Comparison of ENCODE assay signal across 7 mouse cellular contexts in genomic region chr2:144369020-144369421, GRCm38 (mm10). TPM values are rescaled to one million over a fixed set of nuclear protein-coding genes. Genes with fewer than 3 reads are reported as not detected.
DNase-seq lines count a peak whose midpoint lies in the region; ATAC-seq and TF ChIP-seq lines count a peak whose summit lies in the region.

No protein-coding gene starts in this region.

- no peak for TF ChIP-seq CTCF in Patski (IDR thresholded peaks at IDR 0.05)

- H3K4me1 ChIP-seq in lung, embryonic 15.5 days, result peaks cover 10% of the 10 kb centered on the region
- H3K4me1 ChIP-seq in embryonic facial prominence, embryonic 11.5 days (ENCODE audit: control insufficient read depth, insufficient read depth, low read length), result no peaks in the 10 kb centered on the region
- H3K4me1 ChIP-seq in hindbrain, embryonic 15.5 days (replicated peaks), result peaks cover 19% of the 10 kb centered on the region
- H3K4me1 ChIP-seq in midbrain, embryonic 14.5 days (ENCODE audit: control insufficient read depth, insufficient read depth, low read length), result peaks cover 9% of the 10 kb centered on the region; the same call in 1 of the 2 replicates

- under 1% methylated on average over 35 of the region's 43 CpGs for WGBS in lung, embryonic 15.5 days
- under 1% methylated on average over 40 of the region's 43 CpGs for WGBS in embryonic facial prominence, embryonic 11.5 days
- WGBS in hindbrain, embryonic 15.5 days, result 0% methylated on average over 21 of the region's 43 CpGs
- under 1% methylated on average over 39 of the region's 43 CpGs for WGBS in midbrain, embryonic 14.5 days

- in situ Hi-C loops in Patski (cut with MboI; ENCODE audit: low pct_unique_long_range_greater_than_20kb), result no loop called here

- POLR2A ChIA-PET in Patski (lab: Charles Lee), result no interaction called here

- H3K4me3 ChIP-seq in lung, embryonic 15.5 days, result peak overlapping the region; percentile 71
- peak overlapping the region; percentile 85 for H3K4me3 ChIP-seq in embryonic facial prominence, embryonic 11.5 days (ENCODE audit: low read depth, low read length)
- H3K4me3 ChIP-seq in hindbrain, embryonic 15.5 days, result peak overlapping the region; percentile 95
- H3K4me3 ChIP-seq in midbrain, embryonic 14.5 days (replicated peaks; ENCODE audit: low read depth, low read length), result peak overlapping the region; percentile 93

- peak overlapping the region; percentile 59 for H3K4me2 ChIP-seq in lung, embryonic 15.5 days
- H3K4me2 ChIP-seq in embryonic facial prominence, embryonic 11.5 days (ENCODE audit: low read depth, low read length), result peak overlapping the region; percentile 48
- peak overlapping the region; percentile 82 for H3K4me2 ChIP-seq in hindbrain, embryonic 15.5 days
- H3K4me2 ChIP-seq in midbrain, embryonic 14.5 days (ENCODE audit: low read length), result peak overlapping the region; percentile 62

- ATAC-seq in lung, embryonic 15.5 days (ENCODE audit: borderline replicate concordance, extremely low read depth, low FRiP score, low TSS enrichment), result peak; percentile 92
- ATAC-seq in Patski, result peak; percentile 70
- ATAC-seq in embryonic facial prominence, embryonic 11.5 days (replicated peaks; ENCODE audit: insufficient number of reproducible peaks, low FRiP score, low TSS enrichment, low read depth), result peak; percentile 89
- peak; percentile 89 for ATAC-seq in hindbrain, embryonic 15.5 days (ENCODE audit: low FRiP score, low read depth)
- ATAC-seq in midbrain, embryonic 14.5 days (ENCODE audit: low FRiP score, low TSS enrichment), result peak; percentile 91

- CTCF ChIA-PET in Patski (lab: Charles Lee), result interaction anchor here (1.0 to 1.5 kb wide), 2 partner anchors 11 to 19 kb away, joined by 3 read pairs; no protein-coding TSS in a partner anchor

- H3K9ac ChIP-seq in lung, embryonic 15.5 days, result peak overlapping the region; percentile 82
- peak overlapping the region; percentile 91 for H3K9ac ChIP-seq in embryonic facial prominence, embryonic 11.5 days (replicated peaks; ENCODE audit: low read length)
- H3K9ac ChIP-seq in hindbrain, embryonic 15.5 days, result peak overlapping the region; percentile 94
- H3K9ac ChIP-seq in midbrain, embryonic 14.5 days (replicated peaks; ENCODE audit: low read length), result peak overlapping the region; percentile 82

- no peak for DNase-seq in lung, adult 18-20 months
- DNase-seq in Patski (ENCODE audit: low read depth, low spot score) (no peak), MN1 (ENCODE audit: low spot score) (no peak)
- peak; percentile 70 for DNase-seq in embryonic facial prominence, embryonic 11.5 days (ENCODE audit: low spot score)
- DNase-seq in midbrain, embryonic 14.5 days, result peak; percentile 85

- H3K36me3 ChIP-seq in lung, embryonic 15.5 days, result peaks cover 12% of the 10 kb centered on the region
- peaks cover 2% of the 10 kb centered on the region; the same call in 1 of the 2 replicates for H3K36me3 ChIP-seq in embryonic facial prominence, embryonic 11.5 days (replicated peaks; ENCODE audit: control insufficient read depth, insufficient read depth, low read depth, low read length)
- peaks cover 9% of the 10 kb centered on the region for H3K36me3 ChIP-seq in hindbrain, embryonic 15.5 days
- peaks cover 11% of the 10 kb centered on the region for H3K36me3 ChIP-seq in midbrain, embryonic 14.5 days (ENCODE audit: control insufficient read depth, insufficient read depth, low read length)

- H3K27me3 ChIP-seq in lung, embryonic 15.5 days, result no peaks in the 10 kb centered on the region
- H3K27me3 ChIP-seq in Patski, result no peaks in the 10 kb centered on the region
- H3K27me3 ChIP-seq in embryonic facial prominence, embryonic 11.5 days (ENCODE audit: control insufficient read depth, insufficient read depth, low read length), result no peaks in the 10 kb centered on the region
- H3K27me3 ChIP-seq in hindbrain, embryonic 15.5 days, result no peaks in the 10 kb centered on the region
- H3K27me3 ChIP-seq in midbrain, embryonic 14.5 days (ENCODE audit: control insufficient read depth, insufficient read depth, low read length), result no peaks in the 10 kb centered on the region

- H3K9me3 ChIP-seq in lung, embryonic 15.5 days, result no peaks in the 10 kb centered on the region
- H3K9me3 ChIP-seq in embryonic facial prominence, embryonic 11.5 days (replicated peaks; ENCODE audit: control insufficient read depth, low read length), result no peaks in the 10 kb centered on the region
- no peaks in the 10 kb centered on the region for H3K9me3 ChIP-seq in hindbrain, embryonic 15.5 days
- no peaks in the 10 kb centered on the region for H3K9me3 ChIP-seq in midbrain, embryonic 14.5 days (ENCODE audit: control insufficient read depth, low read length)

- H3K27ac ChIP-seq in lung, embryonic 15.5 days, result peak overlapping the region; percentile 95
- peak overlapping the region; percentile 89 for H3K27ac ChIP-seq in embryonic facial prominence, embryonic 11.5 days (replicated peaks; ENCODE audit: low read depth, low read length)
- H3K27ac ChIP-seq in hindbrain, embryonic 15.5 days (replicated peaks), result peak overlapping the region; percentile 98
- peak overlapping the region; percentile 95 for H3K27ac ChIP-seq in midbrain, embryonic 14.5 days (replicated peaks; ENCODE audit: low read depth, low read length)

RNA-seq across cellular contexts. Expression of gene Pet117, which starts 0.2 kb away (rescaled TPM):
- 3.3 TPM in 1 of 2 replicates, not detected in the other for polyA plus RNA-seq in lung, embryonic 15.5 days (2015; fragmentation: Nextera tagmentation; extraction: Ambion mirVana)
- 0.24 TPM for polyA plus RNA-seq in Patski (2021)
- polyA plus RNA-seq in embryonic facial prominence, embryonic 11.5 days (2014; fragmentation: Nextera tagmentation; extraction: Ambion mirVana), result not detected in 2 replicates
- polyA plus RNA-seq in hindbrain, embryonic 15.5 days (2015; fragmentation: Nextera tagmentation; extraction: Ambion mirVana), result 1.5 TPM in 1 of 2 replicates, not detected in the other
- polyA plus RNA-seq in midbrain, embryonic 14.5 days (2014; fragmentation: Nextera tagmentation; extraction: Ambion mirVana), result 3.1 TPM in 1 of 2 replicates, not detected in the other

RNA-seq across cellular contexts. Expression of gene Kat14, which starts 0.2 kb away (rescaled TPM):
- 38.9 and 43.4 TPM in 2 replicates for polyA plus RNA-seq in lung, embryonic 15.5 days (2015; fragmentation: Nextera tagmentation; extraction: Ambion mirVana)
- 35.8 TPM for polyA plus RNA-seq in Patski (2021)
- 39.2 and 41.2 TPM in 2 replicates for polyA plus RNA-seq in embryonic facial prominence, embryonic 11.5 days (2014; fragmentation: Nextera tagmentation; extraction: Ambion mirVana)
- 27.2 and 28.7 TPM in 2 replicates for polyA plus RNA-seq in hindbrain, embryonic 15.5 days (2015; fragmentation: Nextera tagmentation; extraction: Ambion mirVana)
- polyA plus RNA-seq in midbrain, embryonic 14.5 days (2014; fragmentation: Nextera tagmentation; extraction: Ambion mirVana), result 24.0 and 25.5 TPM in 2 replicates

RNA-seq across cellular contexts. Expression of gene Ovol2, which starts 37.1 kb away (rescaled TPM):
- 4.8 and 5.5 TPM in 2 replicates for polyA plus RNA-seq in lung, embryonic 15.5 days (2015; fragmentation: Nextera tagmentation; extraction: Ambion mirVana)
- polyA plus RNA-seq in Patski (2021), result not detected
- 0.53 and 0.63 TPM in 2 replicates for polyA plus RNA-seq in embryonic facial prominence, embryonic 11.5 days (2014; fragmentation: Nextera tagmentation; extraction: Ambion mirVana)
- polyA plus RNA-seq in hindbrain, embryonic 15.5 days (2015; fragmentation: Nextera tagmentation; extraction: Ambion mirVana), result not detected in 2 replicates
- polyA plus RNA-seq in midbrain, embryonic 14.5 days (2014; fragmentation: Nextera tagmentation; extraction: Ambion mirVana), result not detected in 2 replicates

Comparison
In these comparisons a context has a peak if more than half of its experiments do, and no peak if none do; other contexts are left out.
1. DNase-seq: peak in embryonic facial prominence, embryonic 11.5 days (single experiment) and midbrain, embryonic 14.5 days (single experiment); none in lung, adult 18-20 months (0 of 2), Patski (single experiment) and MN1 (single experiment).
2. Peak in every context shown above with its lines, with median percentiles within 50 percentile points of each other: ATAC-seq, H3K27ac ChIP-seq, H3K4me2 ChIP-seq, H3K4me3 ChIP-seq and H3K9ac ChIP-seq.